Mouse (Mus musculus) heart, adult 9 months (tissue): ENCODE data around the gene Rnf43.

Experiments
- DNase-seq, 2 experiments: peaks; one replicate each; pipeline ENCODE4 v3.0.0; 2022; ENCODE audit warnings: low spot score in 2 of 2

Gene Rnf43

DNA sequence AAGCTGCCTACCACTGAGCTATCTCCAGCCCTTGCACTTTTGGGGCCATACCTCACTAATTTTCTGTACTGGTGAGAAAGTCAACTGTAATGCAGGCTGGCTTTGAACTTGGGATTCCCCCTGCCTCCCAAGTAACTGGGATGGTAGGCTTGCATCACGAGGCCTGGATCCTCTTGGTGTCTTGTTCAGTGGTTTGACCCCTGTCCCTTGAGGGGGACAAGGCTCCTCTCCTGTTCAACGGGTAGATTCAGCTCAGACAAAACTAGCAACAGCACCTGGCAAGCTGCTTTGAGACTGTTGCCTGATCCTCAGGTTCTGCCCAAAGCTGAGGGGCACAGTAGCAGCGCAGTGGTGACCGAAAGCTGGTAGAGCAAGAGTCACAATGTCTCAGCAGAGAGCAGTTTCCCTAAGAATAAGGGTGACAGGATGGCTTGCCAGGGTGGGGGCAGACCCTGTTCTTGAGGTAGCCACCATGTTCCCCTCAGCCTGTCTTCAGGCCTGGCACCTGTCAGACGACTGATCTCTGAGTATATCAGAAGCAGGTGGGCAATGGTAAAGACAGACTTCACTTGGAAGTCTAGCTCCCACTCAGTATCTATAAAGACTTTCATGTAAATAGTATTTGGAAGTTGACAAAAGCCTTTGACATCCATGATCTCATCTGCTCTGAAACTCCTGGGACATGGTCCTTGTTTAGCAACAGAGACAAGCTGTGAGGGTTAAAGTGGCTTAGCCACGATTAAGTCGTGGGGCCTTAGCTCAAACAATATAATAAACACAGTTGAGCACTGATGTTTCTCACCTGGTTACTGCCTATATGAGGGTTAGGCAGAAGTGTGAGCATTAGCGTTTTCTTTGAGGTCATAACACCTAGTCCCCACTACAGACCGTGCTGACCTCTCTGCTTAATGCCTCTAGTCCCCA is 83.4 kb downstream of the Rnf43 start:
- no peak for DNase-seq

DNA sequence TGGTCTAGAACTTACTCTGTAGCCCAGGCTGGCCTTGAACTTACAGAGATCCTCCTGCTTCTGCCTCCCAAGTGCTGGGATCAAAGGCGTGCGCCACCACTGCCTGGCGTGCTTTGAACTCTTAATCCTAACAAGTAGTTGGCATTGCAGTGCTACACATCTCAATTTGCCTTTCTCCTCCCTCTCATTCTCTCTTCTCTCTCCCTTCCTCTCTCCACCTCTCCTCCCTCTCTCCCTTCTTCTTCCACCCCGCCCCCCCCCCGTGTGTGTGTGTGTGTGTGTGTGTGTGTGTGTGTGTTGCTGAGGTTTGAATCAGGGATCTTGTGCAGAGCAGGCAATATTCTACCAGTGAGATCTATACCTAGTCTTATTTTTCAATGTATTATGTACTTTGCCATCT is 84.8 kb downstream of the Rnf43 start:
- no peak for DNase-seq

DNA sequence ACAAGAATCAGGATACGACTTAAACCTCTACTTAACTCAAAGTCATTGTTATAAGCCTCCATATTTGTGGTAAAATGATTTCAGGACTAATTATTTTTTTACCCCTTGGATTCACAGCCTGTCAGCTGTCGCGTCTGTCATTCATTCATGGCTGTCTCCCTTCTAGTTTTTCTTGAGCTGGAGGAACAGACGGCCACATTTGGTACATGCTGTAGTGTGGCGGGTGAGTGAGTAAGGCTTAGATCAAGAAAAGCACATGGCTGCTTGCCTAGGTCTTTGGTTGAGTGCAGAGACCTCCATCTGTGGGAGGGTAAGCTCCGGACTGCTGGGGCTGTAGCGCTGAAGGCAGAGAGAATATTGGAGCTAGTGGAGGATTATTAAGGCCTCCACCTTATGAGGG is 85.2 kb downstream of the Rnf43 start:
- no peak for DNase-seq

DNA sequence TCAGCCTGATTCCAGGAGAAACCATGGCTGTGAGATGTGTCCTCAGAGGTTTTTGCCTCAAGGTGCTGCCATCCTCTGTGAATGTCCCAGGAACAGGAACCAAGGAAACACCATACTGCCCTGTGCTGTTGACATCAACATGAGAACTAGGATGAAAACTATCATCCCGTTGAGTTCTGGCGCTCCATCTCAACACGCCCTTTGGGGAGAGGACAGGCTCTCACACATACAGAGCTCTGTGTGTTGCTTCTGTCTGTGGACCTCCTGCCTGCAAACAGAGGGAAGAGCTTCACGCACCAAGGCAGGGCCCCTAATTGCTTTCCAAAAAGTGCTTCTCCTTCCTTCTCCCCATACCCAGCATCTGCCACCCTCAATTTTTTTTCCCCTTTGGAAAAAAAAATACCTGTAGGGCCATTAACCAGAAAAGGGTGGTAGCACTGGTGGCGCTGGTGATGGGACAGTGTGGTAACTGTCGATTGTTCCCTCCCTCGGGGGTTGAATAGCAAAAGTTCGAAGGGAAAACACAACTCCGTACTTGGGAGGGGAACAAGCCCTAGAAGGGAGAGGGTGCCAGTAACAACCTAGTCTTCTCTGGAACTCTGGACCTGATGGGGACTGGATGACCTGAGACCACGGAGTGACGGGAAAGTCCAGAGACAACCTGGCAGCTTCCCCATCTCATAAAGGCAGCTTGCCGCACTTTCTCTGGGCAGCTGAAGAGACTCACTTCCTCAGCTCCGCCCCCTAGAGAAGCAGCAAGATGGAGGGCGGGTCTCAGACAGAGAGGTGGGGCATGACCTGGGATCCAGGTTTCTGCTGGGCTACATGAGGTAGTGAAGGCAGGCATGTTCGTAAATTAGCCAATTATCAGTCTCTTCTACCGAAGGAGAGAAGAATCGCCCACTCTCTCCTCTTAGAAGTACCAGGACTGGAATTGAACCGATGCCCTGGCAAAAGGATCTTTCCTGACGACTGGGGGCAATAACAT is 85.9 kb downstream of the Rnf43 start:
- DNase-seq: peak; percentile 38 to 42

DNA sequence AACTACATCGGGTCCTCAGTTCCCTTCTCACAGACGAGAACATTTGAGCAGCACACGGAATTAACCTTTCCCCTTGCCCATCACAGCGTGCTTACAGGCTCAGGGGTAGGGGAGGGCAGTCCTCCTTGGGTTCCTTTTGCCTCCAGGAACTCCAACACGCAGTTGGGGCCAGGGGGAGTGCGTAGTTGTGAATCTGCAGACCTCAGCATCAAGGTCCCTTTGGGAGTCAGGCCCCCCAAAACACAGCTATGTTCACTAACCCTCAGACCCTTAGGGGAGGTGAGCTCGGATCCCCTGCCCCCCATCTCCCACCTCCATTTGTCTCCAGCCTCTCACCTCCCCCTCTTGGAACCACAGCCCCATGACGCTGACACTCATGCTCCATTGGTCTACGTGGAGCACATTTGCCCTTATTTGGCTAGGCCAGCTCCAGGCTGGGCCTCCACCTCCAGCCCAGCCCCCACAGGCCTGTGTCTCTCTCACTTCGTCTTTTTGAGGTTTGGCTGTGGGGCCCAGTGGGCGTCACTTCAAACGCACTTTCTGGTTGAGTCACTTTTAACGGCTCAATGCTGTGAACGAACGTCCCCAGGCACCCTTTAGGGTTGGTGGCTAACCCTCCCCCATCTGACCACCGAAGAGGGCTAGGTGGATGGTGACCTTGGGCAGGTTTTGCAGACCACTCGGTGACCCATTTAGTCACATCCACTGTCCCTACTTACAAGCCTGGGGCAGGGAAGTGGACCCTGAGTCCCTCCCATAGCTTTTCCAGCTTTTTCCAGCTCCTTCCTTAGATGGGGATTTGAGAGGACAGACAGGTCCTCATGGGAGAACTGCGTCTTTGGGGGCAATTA is 86.9 kb downstream of the Rnf43 start:
- DNase-seq: peak; percentile 61 to 75

DNA sequence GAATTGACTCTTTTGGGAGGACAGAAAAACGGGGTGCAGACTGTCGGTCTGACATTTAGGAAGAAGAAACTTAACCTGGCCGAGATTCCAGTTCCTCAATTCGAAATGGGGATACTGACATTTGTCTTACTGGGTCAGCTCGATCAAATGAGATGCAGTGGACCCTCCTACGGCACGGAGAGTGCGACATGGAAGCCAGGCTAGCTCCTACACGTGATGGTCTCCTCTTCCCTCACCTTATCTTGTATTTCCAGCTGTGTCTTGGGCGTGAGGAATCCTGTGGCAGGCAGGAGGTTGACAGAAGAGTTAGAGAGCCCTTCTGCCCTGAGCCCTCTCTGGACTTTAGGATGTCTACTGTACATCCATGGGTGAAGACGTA is 87.5 kb downstream of the Rnf43 start:
- DNase-seq: no peak

DNA sequence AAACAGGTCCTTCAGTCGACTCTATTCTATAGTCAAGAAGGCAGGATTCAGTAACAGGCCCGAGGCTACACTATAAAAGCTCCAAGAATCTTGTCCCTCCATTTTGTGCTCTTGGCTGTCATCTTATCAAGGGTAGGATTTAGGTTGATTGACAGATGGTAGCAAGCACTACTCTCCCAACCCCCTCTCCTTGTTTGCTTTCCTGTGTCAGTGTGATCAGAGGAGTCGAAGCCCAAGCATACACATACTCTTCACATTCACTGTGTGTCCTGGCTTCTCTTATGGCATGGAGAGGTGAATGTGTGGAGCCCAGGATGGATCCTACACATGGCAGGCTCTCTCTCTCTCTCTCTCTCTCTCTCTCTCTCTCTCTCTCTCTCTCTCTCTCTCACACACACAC is 88.0 kb downstream of the Rnf43 start:
- DNase-seq: no peak

DNA sequence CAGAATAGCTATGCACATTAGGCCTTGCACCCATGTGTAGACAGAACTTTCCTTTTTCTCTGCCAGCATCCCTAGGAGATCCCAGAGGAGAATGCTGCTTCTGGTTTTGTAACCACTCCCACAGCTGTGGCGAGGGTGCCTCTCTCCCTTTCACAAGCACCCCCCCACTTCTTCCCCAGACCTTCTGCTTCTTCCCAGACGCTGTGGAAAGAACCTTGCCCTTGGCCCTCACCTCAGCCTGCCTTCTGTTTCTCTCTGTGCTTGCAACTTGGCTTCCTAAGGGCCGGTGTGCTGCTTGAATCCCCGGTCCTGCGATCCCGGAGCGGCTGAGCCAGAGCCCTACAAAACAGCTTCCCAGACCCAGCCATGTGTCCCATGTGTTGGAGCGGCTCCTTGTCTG is 88.5 kb downstream of the Rnf43 start:
- DNase-seq: no peak

DNA sequence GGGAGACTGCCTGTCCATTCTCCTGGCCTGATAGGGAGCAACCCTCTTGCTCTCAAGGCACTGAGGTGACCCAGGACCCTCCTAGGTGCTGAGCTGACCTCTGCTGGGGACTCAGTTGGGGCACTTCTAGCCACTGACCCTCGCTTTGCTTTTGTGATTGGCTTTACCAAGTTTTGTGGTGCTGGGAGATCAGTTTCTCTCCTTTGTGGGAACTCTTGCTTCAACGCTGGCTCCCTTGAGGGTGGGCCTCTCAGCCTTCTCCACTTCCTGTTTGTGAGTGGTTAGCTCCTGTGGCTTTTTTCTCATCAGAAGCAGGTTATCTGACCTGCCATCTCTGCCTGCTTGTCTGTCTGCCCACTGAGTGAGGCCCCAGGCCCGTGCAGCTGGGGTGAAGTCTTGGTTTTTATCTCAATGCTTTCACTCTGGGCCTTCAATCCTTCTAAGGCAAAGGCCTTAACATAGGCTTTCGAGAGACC is 89.0 kb downstream of the Rnf43 start:
- DNase-seq: no peak

DNA sequence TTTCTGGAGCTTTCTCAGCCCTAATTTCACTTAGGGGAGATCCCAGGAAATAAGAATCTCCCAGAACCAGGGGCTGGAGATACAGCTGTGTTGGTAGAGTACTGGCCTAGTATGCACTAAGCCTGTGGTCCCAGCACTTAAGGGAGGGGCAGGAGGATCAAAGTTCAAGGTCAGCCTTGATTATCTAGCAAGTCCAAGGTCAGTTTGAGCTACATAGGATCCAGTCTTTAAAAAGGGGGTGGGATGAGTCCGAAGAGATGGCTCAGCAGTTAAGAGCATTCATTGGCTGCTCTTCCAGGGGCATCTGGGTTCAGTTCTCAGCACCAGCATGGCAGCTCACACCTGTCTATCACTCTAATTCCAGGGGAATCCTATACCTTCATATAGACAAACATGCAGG is 89.8 kb downstream of the Rnf43 start:
- DNase-seq: no peak

DNA sequence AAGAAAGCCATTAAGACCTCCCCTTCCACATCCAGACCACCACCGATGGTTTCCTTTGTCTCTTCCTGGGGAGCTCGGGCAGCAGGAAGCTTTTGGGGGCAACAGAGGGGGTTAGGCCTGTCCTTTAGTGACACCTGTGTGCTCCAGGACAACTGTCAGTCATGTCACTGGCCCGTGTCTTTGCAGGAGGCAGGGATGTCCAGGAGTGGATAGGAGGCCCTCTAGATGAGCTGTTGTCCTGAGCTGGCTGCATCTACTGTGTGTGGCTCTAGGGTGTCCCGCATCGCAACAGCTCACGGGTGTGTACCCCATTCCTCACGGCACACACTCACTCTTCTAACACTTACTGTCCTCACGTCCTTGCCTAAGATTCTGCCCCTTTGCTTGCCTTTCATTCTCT is 90.7 kb downstream of the Rnf43 start:
- no peak for DNase-seq

DNA sequence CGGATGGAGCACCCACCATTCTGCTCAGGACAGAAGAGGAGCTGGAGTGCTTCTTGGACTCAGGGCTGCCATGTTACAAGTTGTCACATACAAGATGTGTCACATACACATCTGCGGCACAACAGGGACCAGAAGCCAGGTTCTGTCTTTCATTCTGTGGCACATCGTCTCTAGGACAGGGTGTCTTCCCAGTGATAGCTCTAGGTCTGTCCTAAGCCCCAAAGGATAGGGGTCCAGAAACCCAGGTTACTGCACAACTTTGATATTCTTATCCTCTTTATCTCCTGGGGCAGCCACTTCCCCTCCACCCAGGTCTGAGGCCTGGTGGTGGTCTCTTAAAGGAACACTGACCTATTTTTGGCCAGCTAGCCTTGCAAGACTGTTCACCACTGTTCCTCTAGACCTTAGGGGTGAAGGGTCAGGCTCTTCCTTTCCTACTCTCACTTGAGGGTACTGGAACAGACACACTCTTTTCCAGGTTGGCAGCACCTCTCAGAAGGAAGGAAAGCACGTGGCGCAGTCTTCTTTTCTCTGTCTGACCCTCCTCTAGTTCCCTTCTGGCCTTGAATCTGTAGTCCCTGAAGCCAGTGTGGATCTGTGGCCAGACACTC is 91.5 kb downstream of the Rnf43 start:
- DNase-seq: no peak

DNA sequence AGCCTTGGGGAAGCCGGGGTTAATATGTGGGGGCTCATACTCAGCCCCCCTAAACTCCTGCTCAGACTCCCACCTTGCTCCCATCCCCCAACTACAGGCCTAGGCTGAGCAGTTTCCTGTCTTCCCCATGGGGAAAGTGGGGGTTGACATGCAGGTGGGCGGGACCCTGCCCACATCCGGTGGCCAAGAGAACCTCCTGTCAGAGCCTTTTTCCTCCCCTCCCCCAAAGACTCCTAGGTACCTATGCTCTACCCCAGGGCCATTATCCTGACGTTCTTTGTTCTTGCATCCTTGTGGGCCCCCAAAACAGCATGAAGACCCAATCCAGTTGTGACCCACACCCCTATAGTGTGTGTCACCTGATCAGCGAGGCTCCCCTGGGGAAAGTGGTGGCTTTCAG is 92.1 kb downstream of the Rnf43 start:
- no peak for DNase-seq

DNA sequence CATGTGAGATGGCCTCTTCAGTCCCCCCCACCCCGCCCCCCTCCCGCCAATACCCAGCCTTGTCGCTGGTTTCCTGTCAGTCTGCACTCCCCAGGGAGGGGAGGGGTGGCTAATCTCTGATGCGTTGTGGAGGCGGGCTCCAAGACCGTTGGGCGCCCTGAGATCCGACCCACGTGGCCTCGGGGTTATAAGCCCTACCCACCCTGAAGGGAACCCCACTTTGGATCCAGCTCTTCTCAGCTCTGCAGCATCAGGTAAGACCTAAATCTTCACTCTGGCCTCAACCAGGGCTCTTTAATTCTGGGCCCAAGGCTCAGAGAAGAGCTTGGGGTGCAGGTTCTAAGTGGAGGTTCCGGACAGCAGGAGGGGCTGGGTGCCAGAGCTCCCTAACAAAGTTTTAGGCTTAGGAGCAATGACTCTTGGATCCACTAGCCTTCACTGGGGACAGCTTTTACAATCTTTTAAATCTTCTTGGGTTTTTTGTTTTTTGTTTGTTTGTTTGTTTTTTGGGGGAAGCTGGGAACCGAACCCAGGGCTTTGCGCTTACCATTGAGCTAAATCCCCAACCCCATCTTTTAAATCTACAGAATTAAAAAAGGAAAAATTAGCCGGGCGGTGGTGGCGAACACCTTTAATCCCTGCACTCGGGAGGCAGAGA is 93.0 kb downstream of the Rnf43 start:
- DNase-seq: peak; percentile 70 to 76

DNA sequence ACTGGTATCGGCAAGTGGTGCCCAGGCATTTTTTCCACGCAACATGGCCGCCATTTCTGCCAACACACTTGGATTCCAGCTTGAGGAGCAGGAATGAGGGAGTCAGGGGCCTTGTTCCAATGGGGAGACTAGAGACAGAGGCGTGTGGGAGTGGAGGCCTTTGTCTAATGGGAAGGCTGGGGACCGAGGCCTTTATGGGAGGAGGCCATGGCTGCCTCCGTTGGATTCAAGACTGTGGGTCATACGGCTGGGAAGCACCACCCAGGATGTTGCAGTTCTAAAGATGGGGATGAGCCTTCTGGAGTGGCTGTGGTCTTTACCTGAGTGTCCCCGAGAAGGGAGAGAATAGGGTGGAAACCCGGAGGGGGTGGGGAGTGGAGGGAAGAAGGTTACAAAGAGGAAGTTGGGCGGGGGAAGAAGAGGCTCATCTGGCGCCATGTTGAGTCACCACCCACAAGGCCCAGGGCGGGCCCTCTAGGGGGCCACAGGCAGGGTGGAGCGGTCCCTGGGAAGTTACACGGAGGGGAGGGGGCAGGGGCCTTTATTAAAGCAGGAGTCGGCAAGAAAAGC is 93.8 kb downstream of the Rnf43 start:
- DNase-seq: peak; percentile 30 to 65

DNA sequence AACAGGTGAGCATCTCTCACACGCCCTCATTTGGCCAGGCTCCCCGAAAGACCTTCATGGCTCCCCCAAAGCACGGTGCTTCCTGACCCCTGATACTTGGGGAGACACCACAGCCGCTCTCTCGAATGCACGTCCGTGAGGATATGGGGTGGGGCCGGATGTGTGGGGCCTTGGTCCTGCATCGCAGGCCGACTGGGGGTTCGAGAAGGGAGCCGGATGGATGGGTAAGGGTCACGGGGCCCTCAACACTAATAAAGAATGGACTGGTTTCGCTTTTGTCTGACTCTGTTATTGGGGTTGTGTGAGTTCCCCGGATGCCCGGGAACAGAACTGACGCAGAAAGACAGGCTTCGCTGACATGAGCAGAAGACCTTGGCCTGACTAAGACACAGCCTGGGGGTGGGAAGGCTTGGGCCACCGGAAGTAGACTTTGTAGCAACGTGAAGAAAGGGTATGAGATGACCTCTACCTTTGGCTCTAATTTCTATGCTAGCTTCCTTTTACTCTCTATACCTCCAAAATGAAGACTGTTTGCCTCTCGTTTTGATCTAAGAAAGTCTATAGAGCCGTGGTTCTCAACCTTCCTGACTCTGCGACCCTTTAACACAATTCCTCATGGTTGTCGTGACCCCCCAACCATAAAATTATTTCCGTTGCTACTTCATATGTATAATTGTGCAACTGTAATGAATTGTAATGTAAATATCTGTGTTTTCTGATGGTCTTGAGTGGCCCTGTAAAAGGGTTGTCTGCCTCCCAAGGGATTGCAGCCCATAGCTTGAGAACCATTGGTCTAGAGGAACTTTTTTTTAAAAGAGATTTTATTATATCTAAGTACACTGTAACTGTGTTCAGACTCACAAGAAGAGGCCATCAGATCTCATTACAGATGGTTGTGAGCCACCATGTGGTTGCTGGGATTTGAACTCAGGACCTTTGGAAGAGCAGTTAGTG is 94.8 kb downstream of the Rnf43 start:
- no peak for DNase-seq

DNA sequence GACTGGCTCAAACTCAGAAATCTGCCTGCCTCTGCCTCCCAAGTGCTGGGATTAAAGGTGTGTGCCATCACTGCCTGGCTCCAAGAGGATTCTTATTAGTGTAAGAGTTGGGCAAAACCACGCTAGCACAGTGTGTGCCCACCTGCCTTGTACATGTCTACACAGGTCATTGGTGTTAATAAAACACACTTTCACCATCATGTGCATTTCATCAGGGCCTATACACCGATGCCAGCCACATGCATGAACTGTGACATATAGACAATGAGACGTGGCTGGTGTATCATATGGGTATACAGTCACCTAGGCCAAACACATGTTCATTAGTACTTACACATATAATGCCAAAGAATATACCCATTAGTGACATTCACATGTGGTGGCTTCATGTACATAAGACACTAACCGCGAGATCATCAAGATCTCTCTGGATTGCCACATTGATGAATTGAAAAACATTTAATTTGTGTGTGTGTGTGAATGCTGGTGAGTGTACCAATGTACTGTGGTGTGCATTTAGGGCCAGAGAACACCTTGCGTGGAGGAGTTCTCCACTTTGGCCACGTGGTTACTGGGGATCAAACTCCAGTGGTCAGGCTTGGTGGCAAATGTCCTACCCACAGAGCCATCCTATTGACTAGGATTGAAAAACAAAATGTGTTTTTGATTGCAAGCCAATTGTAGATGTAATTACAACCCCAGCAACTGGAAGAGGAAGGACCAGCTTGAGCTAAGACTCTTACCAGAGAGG is 95.8 kb downstream of the Rnf43 start:
- no peak for DNase-seq

DNA sequence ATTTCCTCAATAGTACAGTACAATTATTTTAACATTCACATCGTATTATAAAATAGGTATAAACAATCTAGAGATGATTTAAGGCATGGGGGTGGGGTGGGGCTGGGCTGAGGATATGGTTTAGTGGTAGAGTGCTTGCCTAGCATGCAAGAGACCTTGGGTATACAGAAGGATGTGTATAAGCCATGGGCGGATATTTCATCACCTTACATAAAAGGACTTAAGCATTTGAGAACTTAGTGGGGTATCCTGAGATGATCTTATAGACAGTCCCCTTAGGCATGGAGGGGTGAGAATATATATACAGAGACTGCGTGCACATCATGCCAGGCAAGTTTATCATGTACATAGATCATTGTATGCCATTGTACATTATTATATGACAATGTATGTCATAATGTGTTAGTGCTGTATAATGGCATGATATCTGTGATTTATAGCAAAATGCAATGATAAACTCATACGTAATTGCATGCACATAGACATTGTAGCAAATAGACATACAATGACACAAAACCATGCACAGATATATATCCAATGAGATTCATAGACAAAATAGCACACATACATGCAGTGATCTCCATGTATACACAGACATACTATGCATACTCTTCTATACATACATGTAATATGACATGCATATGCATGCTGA is 96.6 kb downstream of the Rnf43 start:
- DNase-seq: no peak
